Mouse (Mus musculus) heart, embryonic 14.5 days (tissue): ENCODE data around the gene Zeb2. TPM values are rescaled to one million over a fixed set of nuclear protein-coding genes. Genes with fewer than 3 reads are reported as not detected.

ENCODE experiments used
- ATAC-seq: fragments of 200-750 bp; cut with Nextera tagmentation; 2 replicates; pipeline ENCODE4 v1.8.0; 2017; ENCODE audit warnings: low read depth, moderate TSS enrichment; ENCODE audit not compliant: insufficient number of reproducible peaks, insufficient read depth, low FRiP score
- H3K27ac ChIP-seq, 2 experiments: fragments of 200-500 bp in 1 of 2; fragments of 300-500 bp in 1 of 2; sonication (generic) in 1 of 2; replicated peaks in 1 of 2; 2 replicates each; pipeline ENCODE4 v1.5.1; 2012 to 2014; ENCODE audit warnings: low read depth in 2 of 2, low read length in 2 of 2, control low read depth in 1 of 2, mild to moderate bottlenecking in 1 of 2, mixed read lengths in 1 of 2; ENCODE audit not compliant: control insufficient read depth in 1 of 2, insufficient read depth in 1 of 2
- H3K27me3 ChIP-seq: fragments of 300-500 bp; sonication (generic); 2 replicates; pipeline ENCODE4 v1.6.1; 2014; ENCODE audit warnings: mild to moderate bottlenecking, low read length, control low read depth; ENCODE audit not compliant: control insufficient read depth, insufficient read depth
- H3K36me3 ChIP-seq: fragments of 300-500 bp; sonication (generic); 2 replicates; pipeline ENCODE4 v1.6.1; 2014; ENCODE audit warnings: mild to moderate bottlenecking, control low read depth, low read length, mixed read lengths; ENCODE audit not compliant: control insufficient read depth, insufficient read depth
- H3K4me1 ChIP-seq, 2 experiments: fragments of 200-500 bp in 1 of 2; fragments of 300-500 bp in 1 of 2; sonication (generic) in 1 of 2; 2 replicates each; pipeline ENCODE4 v1.6.1; 2012 to 2014; ENCODE audit warnings: low read length in 2 of 2, control low read depth in 1 of 2, mixed read lengths in 1 of 2; ENCODE audit not compliant: control insufficient read depth in 2 of 2, insufficient read depth in 2 of 2
- H3K4me2 ChIP-seq: fragments of 300-500 bp; sonication (generic); 2 replicates; pipeline ENCODE4 v1.6.1; 2014; ENCODE audit warnings: mild to moderate bottlenecking, low read length
- H3K4me3 ChIP-seq, 2 experiments: fragments of 200-500 bp in 1 of 2; fragments of 300-500 bp in 1 of 2; sonication (generic) in 1 of 2; 2 replicates each; pipeline ENCODE4 v1.5.1; 2012 to 2014; ENCODE audit warnings: low read length in 2 of 2, mild to moderate bottlenecking in 2 of 2, control low read depth in 1 of 2, low read depth in 1 of 2, moderate library complexity in 1 of 2; ENCODE audit not compliant: control insufficient read depth in 1 of 2, insufficient read depth in 1 of 2
- H3K9ac ChIP-seq: fragments of 300-500 bp; sonication (generic); 2 replicates; pipeline ENCODE4 v1.6.1; 2014; ENCODE audit warnings: mild to moderate bottlenecking, low read length
- H3K9me3 ChIP-seq: fragments of 300-500 bp; sonication (generic); 2 replicates; pipeline ENCODE4 v1.6.1; 2016; ENCODE audit warnings: low read length, control low read depth; ENCODE audit not compliant: control insufficient read depth
- WGBS: fragments of 180-500 bp; shearing (Covaris S2); extraction: QIAGEN DNeasy Blood & Tissue Kit; methylation state at CpG from one replicate; pipeline ENCODE4 v1.1.7; 2014; 5-methylcytosine and 5-hydroxymethylcytosine counted together
- polyA plus RNA-seq: library from polyadenylated mRNA; unstranded; fragments of >200 nt; fragmentation: Nextera tagmentation; extraction: Ambion mirVana; gene quantifications from 2 replicates; pipeline ENCODE4 v1.2.1, GENCODE M21; 2014

Zeb2 gene
- polyA plus RNA-seq, 1 experiment from 2014 or later = 22.0 TPM

DNA sequence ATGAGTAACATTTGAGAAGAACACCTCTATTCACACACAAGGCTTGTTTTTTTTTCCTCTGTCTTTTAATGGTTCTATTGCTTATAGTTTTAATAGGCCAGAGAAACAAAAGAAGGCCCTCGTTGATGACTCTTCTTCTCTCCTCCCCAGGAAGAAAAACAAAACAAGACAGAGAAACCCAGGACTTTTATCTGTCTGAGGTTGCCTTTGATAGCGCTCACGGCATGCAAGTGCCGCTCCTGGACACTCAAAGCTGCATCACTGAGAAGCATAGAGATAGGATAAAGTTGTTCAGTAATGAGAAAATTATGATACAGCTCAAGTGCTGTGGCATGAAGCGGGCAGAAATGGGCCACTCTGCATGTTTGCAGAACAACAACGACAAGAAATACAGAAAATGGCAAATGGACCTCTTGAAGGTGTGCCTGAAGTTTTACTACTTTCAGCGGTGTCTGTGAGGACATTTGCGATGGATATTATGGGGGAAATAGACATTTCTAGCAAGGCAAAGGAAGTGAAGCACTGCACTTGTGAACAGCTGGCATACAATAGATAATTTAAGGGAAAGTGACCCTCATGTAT is 62.1 kb downstream of the Zeb2 start:
- Histone ChIP-seq H3K27me3 (no peaks in the 10 kb centered on the region), H3K4me3 (no peak overlapping the region), H3K9me3 (no peaks in the 10 kb centered on the region), H3K27ac (peak overlapping the region in 1 of 2 experiments; percentile 34; a peak in 1 of 4 replicates), H3K4me1 (peaks cover 20 to 46% of the 10 kb centered on the region in 2 experiments), H3K4me2 (no peak overlapping the region), H3K36me3 (0 out of 2 replicates have a peak, but pooled peaks cover 5% of the 10 kb centered on the region), H3K9ac (no peak overlapping the region)
- ATAC-seq = no peak
- 47% methylated on average over 8 of the region's 8 CpGs for WGBS

DNA sequence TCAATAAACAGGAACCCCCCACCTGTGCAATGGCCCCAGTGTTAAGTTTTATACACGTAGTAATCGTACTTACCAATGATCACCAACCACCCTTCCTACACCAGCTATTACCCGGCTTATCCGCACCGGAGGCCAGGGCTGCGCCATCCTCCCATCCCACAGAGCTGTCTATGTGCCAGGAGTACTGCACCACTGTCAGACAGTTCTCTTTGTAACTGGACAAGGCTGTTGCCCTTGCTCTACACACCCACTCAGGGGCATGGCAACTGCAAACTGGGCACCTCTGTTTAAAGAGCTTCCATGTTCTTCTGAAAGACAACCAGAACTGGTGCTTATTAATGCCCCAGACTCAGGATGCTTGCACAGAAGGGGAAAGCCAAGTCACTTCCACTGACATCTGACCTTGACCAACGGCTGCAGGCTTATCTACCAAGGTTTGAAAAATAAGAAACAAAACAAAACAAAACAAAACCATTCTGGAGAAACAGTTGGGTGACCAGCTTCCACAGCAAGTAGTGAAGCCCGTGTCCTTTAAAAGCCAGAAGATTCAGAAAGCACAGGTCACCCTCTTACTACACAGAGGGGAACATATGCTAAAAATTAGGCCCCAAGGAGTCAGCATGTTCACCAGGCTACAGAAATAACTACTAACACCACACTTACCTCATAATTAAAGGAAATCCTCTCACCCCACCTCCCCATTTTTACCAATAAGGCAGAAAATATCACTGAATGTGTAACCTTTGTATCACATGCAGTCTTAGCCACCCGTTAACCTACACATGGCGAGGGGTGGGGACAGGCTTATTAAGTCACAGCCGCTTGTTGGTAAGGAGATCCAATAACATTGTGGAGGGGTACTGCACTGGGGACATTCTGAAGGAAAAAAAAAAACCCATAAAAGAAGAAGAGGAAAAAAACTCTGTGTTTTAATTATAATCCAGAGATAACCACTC is 62.8 kb downstream of the Zeb2 start:
- ATAC-seq = no peak
- no peak overlapping the region; a peak in 1 of 4 replicates for H3K27ac ChIP-seq

DNA sequence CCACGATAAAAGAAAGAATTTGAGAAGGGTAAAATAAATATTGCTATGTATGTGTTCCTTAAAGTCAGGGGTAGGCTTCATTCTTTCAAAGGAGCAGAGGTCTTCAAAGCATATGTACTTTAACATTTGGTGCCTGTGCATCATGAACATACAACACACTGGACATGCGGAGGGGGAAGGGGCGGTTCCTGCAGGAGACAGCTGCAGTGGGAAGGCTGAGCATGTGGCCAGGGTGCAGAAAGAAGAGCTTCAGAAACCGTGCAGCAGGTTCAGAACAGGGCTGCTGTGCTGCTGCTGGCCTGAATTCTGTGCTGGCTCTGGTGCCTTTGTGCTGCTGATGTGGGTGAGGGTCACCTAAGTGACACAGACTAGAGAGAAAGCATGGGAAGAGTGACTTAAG is 64.6 kb downstream of the Zeb2 start:
- H3K36me3 ChIP-seq = 0 out of 2 replicates have a peak, but pooled peaks cover 8% of the 10 kb centered on the region
- H3K4me1 ChIP-seq = peaks cover 20 to 50% of the 10 kb centered on the region in 2 experiments
- no peak overlapping the region for H3K4me3 ChIP-seq
- no peak overlapping the region; the same call in 1 of the 2 replicates for H3K9ac ChIP-seq
- WGBS = 58% methylated on average over 4 of the region's 4 CpGs
- H3K27ac ChIP-seq = peak overlapping the region in 1 of 2 experiments; percentile 24; a peak in 1 of 4 replicates
- no peaks in the 10 kb centered on the region for H3K9me3 ChIP-seq
- H3K4me2 ChIP-seq = no peak overlapping the region
- ATAC-seq = no peak
- H3K27me3 ChIP-seq = no peaks in the 10 kb centered on the region

More for the DNA sequence above, 62.8 kb downstream of the Zeb2 start:
- Histone ChIP-seq H3K4me2 (no peak overlapping the region), H3K27me3 (no peaks in the 10 kb centered on the region), H3K4me3 (no peak overlapping the region), H3K9ac (0 out of 2 replicates have a peak overlapping the region, but pooled peaks have one; percentile 16), H3K9me3 (no peaks in the 10 kb centered on the region), H3K36me3 (0 out of 2 replicates have a peak, but pooled peaks cover 8% of the 10 kb centered on the region), H3K4me1 (peaks cover 20 to 47% of the 10 kb centered on the region in 2 experiments)
- 79% methylated on average over 11 of the region's 11 CpGs for WGBS

DNA sequence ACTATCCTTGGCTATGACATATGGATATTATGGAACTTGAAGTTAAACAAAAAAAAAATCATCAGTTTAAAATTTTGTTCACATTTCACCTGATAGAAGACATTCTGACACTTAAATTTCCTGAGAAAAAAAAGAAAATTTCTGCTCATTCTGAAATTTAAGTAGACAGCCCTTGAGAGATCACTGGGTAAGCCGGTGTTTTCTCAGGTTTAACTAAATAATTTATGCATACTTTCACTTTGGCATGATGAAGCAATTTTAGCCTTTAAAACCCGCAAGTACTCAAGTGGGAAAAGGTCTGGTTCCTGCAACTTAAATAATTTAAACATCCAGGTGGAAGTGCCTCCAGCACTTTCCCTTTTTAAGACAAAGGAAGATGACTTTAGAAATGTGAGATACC is 65.9 kb downstream of the Zeb2 start:
- H3K9ac ChIP-seq = no peak overlapping the region
- H3K4me1 ChIP-seq = peaks cover 20 to 44% of the 10 kb centered on the region in 2 experiments
- no peaks in the 10 kb centered on the region for H3K27me3 ChIP-seq
- H3K36me3 ChIP-seq = 0 out of 2 replicates have a peak, but pooled peaks cover 8% of the 10 kb centered on the region
- no peak overlapping the region for H3K4me3 ChIP-seq
- 91% methylated on average over 2 of the region's 2 CpGs for WGBS
- no peaks in the 10 kb centered on the region for H3K9me3 ChIP-seq
- H3K4me2 ChIP-seq = no peak overlapping the region
- H3K27ac ChIP-seq = no peak overlapping the region
- no peak for ATAC-seq

DNA sequence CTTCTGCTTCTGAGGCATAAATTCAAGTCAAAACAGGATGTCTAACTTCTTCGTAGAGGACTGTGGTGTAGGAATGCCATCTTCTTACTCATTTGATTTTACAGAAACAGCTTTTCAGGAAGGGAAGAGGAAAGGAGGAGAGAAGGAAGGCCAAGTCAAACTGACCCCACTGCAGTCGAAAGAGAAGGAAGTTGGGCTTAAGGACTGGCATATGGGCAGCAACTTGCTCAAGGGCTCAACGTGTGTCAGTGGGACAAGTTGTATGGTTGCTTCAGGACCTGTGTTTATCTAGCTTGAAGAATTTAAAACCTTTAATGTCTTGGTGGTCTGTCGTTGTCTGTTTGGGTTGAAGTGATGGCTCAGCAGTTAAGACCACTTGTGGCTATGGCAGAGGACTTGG is 67.3 kb downstream of the Zeb2 start:
- Histone ChIP-seq H3K9me3 (no peaks in the 10 kb centered on the region), H3K27ac (no peak overlapping the region), H3K36me3 (0 out of 2 replicates have a peak, but pooled peaks cover 8% of the 10 kb centered on the region), H3K27me3 (no peaks in the 10 kb centered on the region), H3K4me3 (no peak overlapping the region), H3K4me2 (no peak overlapping the region), H3K9ac (no peak overlapping the region), H3K4me1 (peaks cover 18 to 40% of the 10 kb centered on the region in 2 experiments)
- 72% methylated on average over 4 of the region's 4 CpGs for WGBS
- ATAC-seq = no peak

DNA sequence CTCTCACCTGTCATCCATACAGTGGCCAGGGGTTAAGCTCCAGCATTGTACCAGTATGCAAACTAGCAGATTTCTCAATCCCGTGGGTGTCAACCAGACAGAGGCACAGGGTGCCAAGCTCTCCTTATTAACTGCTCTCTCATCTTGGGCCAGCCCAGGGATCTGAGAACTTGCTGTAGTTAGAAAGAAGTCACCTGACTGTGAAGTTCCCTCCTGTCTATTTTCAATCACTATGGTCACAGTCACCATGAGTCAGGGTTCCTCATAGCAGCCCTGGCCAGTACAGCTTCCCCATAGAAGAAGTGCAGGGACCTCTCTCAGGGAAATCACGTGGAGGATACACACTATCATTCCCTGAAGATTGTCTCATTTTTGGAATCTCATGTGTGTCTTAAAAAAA is 67.9 kb downstream of the Zeb2 start:
- H3K36me3 ChIP-seq = 0 out of 2 replicates have a peak, but pooled peaks cover 8% of the 10 kb centered on the region
- H3K9me3 ChIP-seq = no peaks in the 10 kb centered on the region
- H3K4me3 ChIP-seq = no peak overlapping the region
- H3K27me3 ChIP-seq = no peaks in the 10 kb centered on the region
- WGBS = 52% methylated on average over 2 of the region's 2 CpGs
- H3K4me2 ChIP-seq = no peak overlapping the region
- no peak overlapping the region for H3K27ac ChIP-seq
- peaks cover 18 to 40% of the 10 kb centered on the region in 2 experiments for H3K4me1 ChIP-seq
- no peak overlapping the region for H3K9ac ChIP-seq
- no peak for ATAC-seq

DNA sequence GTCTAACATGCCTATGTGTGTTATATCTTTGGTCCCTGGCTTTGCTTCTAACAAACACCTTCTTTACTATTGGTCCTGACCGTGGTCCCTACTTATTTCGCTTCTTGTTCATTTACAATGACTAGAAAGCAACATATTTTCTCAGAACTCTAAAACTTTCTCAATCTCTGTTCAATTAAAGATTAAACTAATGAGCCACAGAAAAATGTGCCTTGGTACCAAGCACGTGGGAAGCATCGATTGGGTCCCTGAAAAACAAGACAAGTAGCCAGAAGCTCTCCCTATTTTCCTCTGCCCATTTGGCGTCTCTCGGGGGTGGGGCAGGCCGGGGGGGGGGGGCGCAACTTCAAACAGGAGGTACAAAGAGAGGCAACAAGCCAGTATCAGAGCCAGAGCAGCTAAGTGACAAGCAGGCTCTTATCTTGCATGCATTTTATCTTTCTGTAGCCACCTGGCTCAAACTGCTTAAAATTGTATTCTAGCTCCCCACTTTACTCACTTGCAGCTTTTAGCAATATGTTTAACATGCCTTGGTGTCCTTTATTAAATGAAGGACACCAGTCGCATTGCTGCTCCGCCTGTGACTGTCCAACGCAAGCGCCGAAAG is 76.4 kb downstream of the Zeb2 start:
- Histone ChIP-seq H3K4me2 (peak overlapping the region; percentile 34), H3K4me1 (peaks cover 17 to 73% of the 10 kb centered on the region in 2 experiments), H3K4me3 (no peak overlapping the region), H3K27me3 (no peaks in the 10 kb centered on the region), H3K9ac (no peak overlapping the region), H3K36me3 (no peaks in the 10 kb centered on the region), H3K27ac (peak overlapping the region; percentile 88 to 91), H3K9me3 (no peaks in the 10 kb centered on the region)
- WGBS = 39% methylated on average over 13 of the region's 13 CpGs
- no peak for ATAC-seq
